Mouse (Mus musculus): Measurements from ENCODE around the gene Scaf8.

The Scaf8 gene

GRCm38 (mm10) chr17:3207529-3208240, 92.9 kb downstream of the Scaf8 start:
- no peak for DNase-seq (ENCODE audit: low spot score in 2 of 2)

DNA sequence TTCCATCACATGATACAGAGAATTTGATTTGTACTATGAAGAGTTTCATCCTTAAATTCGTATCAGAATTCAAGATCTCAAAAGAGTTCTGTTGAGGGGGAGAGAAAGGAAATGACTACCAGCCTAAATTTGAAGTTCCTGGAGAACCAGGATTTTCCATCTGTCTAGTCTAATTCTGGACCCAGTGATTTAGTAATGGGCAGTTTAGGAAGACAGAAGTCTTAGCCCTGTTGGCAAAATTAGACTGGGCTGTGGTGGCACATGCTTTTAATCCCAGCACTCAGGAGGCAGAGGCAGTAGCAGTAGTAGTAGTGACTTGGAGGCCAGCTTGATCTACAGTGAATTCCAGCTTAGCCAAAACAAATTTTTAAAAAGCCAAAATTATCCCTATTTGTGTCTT, 93.7 kb downstream of the Scaf8 start:
- no peak for DNase-seq (ENCODE audit: low spot score in 2 of 2)

DNA sequence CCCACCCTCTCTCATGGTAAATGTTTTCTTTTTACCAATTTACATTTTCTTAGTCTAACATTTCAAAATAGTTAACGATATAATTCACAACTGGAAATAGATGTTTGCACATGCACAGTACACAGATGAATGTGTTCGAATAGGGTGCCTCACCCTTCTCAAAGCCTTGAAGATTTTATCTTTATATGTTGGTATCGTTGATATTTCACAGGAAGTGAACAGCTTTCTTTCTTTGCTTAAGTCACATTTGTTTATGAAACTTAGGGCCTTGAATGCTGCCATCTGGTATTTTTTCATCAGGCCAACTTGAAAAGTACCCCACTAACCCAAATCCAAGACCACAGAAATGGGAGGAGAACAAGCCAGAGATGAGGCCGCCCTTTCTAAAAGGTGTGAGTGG, 94.8 kb downstream of the Scaf8 start:
- DNase-seq (ENCODE audit: low spot score in 2 of 2) = no peak

DNA sequence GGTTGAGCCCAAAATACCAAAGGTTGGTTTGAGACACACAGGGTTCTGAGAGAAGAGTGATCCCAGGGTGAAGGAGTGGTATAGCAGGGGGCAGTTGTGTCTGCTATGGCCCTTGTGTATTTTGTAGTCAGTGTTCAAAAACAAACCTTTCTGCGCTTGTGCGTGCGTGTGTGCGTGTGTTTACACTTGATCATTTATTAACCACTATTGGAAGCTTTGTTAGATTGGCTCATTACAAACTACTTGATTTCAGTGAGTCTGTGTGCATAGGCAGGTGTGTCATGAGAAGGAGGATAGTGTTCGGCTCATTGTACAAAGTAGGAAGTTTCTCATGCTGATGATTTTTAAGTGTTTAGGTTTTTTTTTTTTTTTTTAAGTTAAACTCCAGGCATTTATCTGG, 95.4 kb downstream of the Scaf8 start:
- DNase-seq (ENCODE audit: low spot score in 2 of 2) = no peak

DNA sequence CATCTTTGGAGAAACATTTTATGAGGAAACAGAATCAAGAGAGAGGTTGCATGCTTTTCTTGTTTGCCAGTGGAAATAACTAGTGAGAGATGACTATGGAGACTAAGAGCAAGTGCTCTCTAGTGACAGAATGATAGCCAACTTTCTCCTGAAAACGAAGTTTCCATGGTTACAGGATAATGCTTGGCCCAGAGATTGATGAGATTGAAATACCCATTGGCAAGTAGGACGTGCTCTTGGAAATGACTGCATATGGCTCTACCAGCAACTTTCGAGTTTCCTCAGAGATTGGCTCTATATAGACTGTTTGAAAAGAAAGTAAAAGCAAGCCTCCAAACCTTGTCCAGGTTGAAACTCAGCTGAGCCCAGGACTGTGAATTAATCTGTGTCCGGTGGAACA, 97.3 kb downstream of the Scaf8 start:
- no peak for DNase-seq (ENCODE audit: low spot score in 2 of 2)

DNA sequence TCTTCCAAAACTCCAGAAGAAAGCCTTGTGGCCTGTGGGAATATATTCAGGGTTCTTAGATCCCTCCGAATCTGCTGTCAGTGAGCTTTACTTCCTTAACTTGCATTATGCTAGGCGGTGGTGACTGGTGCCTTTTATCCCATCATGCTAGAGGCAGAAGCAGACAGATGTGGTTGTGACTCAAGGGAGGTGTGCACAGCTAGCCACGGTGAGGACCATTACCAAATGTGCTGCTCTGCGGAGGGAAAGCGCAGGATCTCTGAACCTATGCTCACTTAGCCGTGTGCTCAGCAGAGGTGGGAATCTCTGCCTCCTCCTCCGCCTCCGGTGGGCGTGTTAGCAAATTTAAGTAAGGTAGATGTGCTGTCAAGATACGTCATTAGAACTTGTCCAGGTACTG, 98.1 kb downstream of the Scaf8 start:
- no peak for DNase-seq (ENCODE audit: low spot score in 2 of 2)

GRCm38 (mm10) chr17:3214852-3215251, 100.1 kb downstream of the Scaf8 start:
- DNase-seq (ENCODE audit: low spot score in 2 of 2) = no peak

GRCm38 (mm10) chr17:3217023-3217422, 102.3 kb downstream of the Scaf8 start:
- DNase-seq (ENCODE audit: low spot score in 2 of 2) = no peak

DNA sequence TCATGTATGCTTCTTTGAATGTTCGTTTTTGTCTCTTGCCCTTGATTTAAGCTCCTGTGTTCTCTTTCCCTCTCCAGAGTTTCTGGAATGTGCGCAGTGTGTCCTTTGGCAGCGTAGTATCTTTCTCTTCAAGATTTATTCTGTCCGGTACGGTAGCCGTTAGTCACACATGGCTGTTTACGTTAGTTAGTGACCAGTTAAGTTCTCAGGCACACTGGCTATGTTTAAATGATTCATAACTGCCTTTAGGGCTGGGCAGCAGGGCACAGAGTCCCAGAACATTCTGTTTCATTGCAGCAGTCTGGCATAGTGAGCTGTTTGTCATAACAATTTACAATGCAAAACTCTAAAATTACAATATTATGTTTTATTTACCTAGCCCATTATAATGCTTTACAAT, 103.6 kb downstream of the Scaf8 start:
- DNase-seq (ENCODE audit: low spot score in 2 of 2) = no peak

DNA sequence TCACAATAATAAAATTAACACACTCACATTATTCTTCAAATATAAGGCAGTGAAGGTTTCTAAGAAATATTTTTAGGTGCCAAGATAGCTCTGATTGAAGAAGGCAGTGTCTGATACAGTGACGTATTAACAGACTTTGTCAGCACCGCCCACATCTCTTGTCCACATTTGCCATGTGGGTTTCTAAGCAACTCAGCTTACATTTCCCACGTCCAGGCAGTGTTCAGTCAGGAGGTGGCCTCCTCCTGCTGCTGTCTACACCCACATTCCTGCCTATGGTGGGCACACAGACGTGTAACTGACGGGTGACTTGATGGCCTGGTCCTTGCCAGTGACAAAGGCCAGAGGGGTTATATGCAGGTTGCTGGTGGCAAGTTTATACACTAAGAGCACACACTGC, 104.1 kb downstream of the Scaf8 start:
- DNase-seq (ENCODE audit: low spot score in 2 of 2) = peak in 1 of 2 experiments; percentile 31

DNA sequence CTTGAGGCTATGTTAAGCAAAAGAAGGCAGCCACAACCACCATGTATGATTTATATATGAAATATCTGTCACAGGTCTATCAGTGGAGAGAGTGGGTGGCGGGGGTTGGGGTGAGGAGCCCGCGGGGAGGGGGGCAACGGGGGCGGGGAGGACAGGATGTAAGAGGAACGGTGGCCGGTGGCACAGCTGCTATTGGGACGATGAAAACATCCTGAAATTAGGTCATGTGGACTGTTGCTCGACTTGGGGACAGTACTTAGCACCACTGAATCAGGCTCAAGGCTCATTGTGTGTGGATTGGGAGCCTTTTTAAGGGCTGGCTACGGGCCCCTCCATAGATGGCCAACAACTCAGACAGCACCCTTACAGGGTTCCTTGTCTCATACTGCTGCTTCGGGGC, 105.4 kb downstream of the Scaf8 start:
- no peak for DNase-seq (ENCODE audit: low spot score in 2 of 2)

GRCm38 (mm10) chr17:3223071-3223470, 108.3 kb downstream of the Scaf8 start:
- no peak for DNase-seq (ENCODE audit: low spot score in 2 of 2)

GRCm38 (mm10) chr17:3223721-3224120, 108.9 kb downstream of the Scaf8 start:
- no peak for DNase-seq (ENCODE audit: low spot score in 2 of 2)

DNA sequence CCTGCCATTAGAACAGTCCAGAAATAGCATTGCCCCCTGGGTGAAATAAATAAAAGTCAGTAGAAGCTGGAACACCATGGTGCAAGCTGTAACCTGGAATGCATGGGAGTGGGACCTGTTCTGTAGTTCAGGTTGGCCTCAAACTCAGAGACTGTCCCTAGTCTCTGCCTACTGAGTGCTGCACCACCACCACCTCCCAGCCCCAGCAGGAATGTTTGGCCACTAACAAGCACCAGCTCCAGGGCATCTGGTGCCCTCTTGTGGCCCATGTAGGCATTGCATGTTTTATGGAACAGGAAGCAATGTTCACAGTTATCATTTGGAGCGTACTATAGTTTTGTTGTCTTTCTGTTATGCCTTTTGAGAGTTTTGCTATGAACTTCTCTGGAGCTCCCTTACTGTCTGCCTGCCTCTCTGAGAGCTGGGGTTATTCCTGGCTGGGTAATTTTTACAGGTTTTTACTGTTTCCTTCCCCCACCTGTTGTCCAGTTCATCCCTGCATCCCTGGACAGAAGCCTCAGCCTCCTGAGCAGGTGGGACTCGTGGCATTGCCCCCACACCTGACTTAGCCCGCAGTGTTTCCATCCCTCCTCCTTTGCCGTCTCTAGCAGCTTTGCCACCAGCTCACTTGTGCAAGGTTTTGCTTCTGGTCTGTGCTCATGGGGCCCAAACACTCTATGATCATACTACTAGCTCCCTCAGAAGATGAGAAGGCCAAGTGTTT, 109.8 kb downstream of the Scaf8 start:
- peak; percentile 66 to 84 for DNase-seq (ENCODE audit: low spot score in 2 of 2)

- DNase-seq (ENCODE audit: low spot score in 2 of 2) = peak; percentile 52 to 61
Observed at GRCm38 (mm10) chr17:3230231-3231000, 115.6 kb downstream of the Scaf8 start.

DNA sequence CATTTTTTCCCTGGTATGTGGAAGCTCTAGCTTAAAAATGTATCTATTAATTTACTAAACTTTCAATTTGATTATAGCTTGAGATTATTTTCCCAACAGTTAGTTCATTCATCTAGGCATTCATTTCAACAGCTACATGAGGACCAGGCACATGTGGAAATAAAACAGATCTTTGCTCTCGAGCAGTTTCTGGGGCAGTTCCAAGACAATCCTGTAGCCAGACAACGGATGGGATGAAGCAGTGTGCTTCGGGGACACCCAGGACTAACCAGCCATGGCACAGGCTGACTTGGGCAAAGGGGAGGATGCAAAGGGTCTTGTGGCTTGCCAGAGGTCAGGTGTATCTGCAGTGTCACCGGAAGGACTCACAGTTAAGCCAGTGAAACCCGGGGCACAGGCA, 117.9 kb downstream of the Scaf8 start:
- no peak for DNase-seq (ENCODE audit: low spot score in 2 of 2)

DNA sequence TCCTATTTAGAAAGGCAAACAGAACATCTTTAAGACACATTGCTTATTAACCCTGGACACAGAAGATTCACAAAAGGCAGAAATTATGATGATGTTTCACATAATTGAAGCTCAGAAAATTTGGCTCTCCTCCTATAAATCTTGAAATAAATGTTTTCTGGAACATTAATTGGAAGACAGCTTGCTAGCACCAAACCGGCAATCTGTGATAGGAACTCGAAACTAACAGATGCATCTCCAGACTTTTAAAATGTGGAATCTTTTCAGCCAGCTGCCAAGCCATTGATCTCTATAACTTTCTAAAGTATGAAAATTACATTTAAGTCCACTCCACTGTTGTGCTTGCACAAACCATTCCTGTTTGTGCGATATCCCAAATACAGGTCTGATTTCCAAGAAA, 128.9 kb downstream of the Scaf8 start:
- no peak for DNase-seq (ENCODE audit: low spot score in 2 of 2)

- DNase-seq (ENCODE audit: low spot score in 2 of 2) = no peak
Observed at GRCm38 (mm10) chr17:3244881-3245739, 130.3 kb downstream of the Scaf8 start.

- no peak for DNase-seq (ENCODE audit: low spot score in 2 of 2)
Observed at GRCm38 (mm10) chr17:3246665-3247370, 132.0 kb downstream of the Scaf8 start.
